Mouse (Mus musculus): ENCODE measurements at regions not wholly inside any gene's neighbourhood (a gene's known extent, or its start where the extent isn't known, plus 50 kb on each side); places are given as distances from the start of the nearest gene placed in this dataset.

DNA sequence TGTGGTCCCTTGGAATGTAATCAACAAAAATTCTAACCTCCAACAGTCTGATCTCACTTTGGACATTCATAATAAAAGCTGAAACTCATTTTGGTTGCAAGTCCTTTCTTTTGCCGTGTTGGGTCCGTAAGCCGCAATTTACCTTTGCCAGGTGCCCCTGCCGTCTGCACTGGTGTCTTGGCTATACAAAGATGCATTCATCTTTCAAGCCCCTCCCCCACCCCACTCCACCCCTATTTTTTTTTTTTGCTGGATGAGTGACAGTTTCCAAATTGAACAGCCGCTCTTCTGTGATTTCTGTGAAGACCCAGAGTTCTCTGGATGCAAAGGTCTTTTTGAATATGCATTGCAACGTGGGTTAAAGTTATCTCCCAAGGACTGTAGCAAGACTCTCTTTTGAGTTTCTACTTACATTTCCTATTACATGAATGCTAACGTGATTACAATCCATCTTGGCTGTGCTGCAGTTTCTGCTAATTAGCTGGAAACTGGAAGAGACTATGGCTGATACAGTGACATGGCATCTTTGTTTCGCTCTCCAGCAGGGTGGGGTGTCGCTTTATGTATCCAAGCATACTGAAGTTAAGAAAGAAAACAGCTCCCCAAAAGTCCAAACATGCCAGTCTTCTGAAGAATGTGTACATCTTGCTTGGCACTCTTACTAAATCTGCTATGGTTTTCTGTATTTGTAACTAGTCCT lies 67.4 kb upstream of the Tiam2 start:
- ATAC-seq (replicated peaks; ENCODE audit: low FRiP score, low read depth) (no peak), DNase-seq (ENCODE audit: low spot score) (no peak)
- no peaks in the 10 kb centered on the region for H3K27me3 ChIP-seq (ENCODE audit: insufficient read depth, low read length)
- no peaks in the 10 kb centered on the region for H3K9me3 ChIP-seq (replicated peaks; ENCODE audit: low read length)
- 85% methylated on average over 9 of the region's 9 CpGs for WGBS
- H3K4me3 ChIP-seq (replicated peaks; ENCODE audit: low read depth, low read length): no peak overlapping the region
- H3K36me3 ChIP-seq (ENCODE audit: insufficient read depth, low read length): no peaks in the 10 kb centered on the region
- H3K27ac ChIP-seq: no peak overlapping the region
- TF ChIP-seq CTCF (IDR thresholded peaks at IDR 0.05; ENCODE audit: low read depth): no peak
- H3K4me2 ChIP-seq (ENCODE audit: low read length): no peak overlapping the region
- no peaks in the 10 kb centered on the region for H3K4me1 ChIP-seq (replicated peaks; ENCODE audit: insufficient read depth, low read length)
- no peak overlapping the region for H3K9ac ChIP-seq (ENCODE audit: low read depth, low read length)

DNA sequence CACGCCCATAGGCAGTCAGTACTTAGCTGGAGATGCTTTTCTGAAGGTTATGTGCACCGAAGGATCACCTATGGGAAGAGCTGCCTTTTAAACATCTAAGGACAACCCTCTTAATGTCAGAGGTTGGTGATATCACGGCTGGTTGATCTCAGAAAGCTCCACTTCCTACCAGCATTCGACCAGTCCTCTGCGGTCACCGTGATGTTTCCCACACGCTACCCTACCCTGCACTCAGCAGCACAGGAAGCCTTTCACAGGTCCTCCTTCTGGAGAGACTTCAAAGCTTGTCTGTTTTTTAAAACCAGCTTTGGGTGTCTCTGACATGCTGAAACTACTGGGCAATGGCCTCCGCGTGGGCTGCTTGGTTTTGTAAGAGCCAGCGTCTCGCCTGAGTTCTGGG lies 65.6 kb upstream of the Tiam2 start:
- no peak overlapping the region for H3K4me2 ChIP-seq (ENCODE audit: low read length)
- TF ChIP-seq CTCF (IDR thresholded peaks at IDR 0.05; ENCODE audit: low read depth): no peak
- no peak overlapping the region for H3K4me3 ChIP-seq (replicated peaks; ENCODE audit: low read depth, low read length)
- no peaks in the 10 kb centered on the region for H3K9me3 ChIP-seq (replicated peaks; ENCODE audit: low read length)
- no peak overlapping the region for H3K9ac ChIP-seq (ENCODE audit: low read depth, low read length)
- H3K27me3 ChIP-seq (ENCODE audit: insufficient read depth, low read length): no peaks in the 10 kb centered on the region
- no peaks in the 10 kb centered on the region for H3K4me1 ChIP-seq (replicated peaks; ENCODE audit: insufficient read depth, low read length)
- H3K27ac ChIP-seq: 0 out of 2 replicates have a peak overlapping the region, but pooled peaks have one; percentile 25
- no peak for ATAC-seq (replicated peaks; ENCODE audit: low FRiP score, low read depth)
- WGBS: 73% methylated on average over 11 of the region's 11 CpGs
- no peak for DNase-seq (ENCODE audit: low spot score)
- H3K36me3 ChIP-seq (ENCODE audit: insufficient read depth, low read length): no peaks in the 10 kb centered on the region

- no peaks in the 10 kb centered on the region for H3K9me3 ChIP-seq (replicated peaks; ENCODE audit: low read length)
- peak; percentile 52 for ATAC-seq (replicated peaks; ENCODE audit: low FRiP score, low read depth)
- no peak overlapping the region for H3K4me2 ChIP-seq (ENCODE audit: low read length)
- no peak overlapping the region for H3K27ac ChIP-seq
- TF ChIP-seq CTCF (IDR thresholded peaks at IDR 0.05; ENCODE audit: low read depth): peak; percentile 88
- 50% methylated on average over 22 of the region's 22 CpGs for WGBS
- no peaks in the 10 kb centered on the region for H3K27me3 ChIP-seq (ENCODE audit: insufficient read depth, low read length)
- H3K9ac ChIP-seq (ENCODE audit: low read depth, low read length): no peak overlapping the region
- H3K4me1 ChIP-seq (replicated peaks; ENCODE audit: insufficient read depth, low read length): no peaks in the 10 kb centered on the region
- H3K4me3 ChIP-seq (replicated peaks; ENCODE audit: low read depth, low read length): no peak overlapping the region
- DNase-seq (ENCODE audit: low spot score): peak; percentile 96
- no peaks in the 10 kb centered on the region for H3K36me3 ChIP-seq (ENCODE audit: insufficient read depth, low read length)
Observed at GRCm38 (mm10) chr17:3273108-3274091, 53.0 kb upstream of the Tiam2 start.

DNA sequence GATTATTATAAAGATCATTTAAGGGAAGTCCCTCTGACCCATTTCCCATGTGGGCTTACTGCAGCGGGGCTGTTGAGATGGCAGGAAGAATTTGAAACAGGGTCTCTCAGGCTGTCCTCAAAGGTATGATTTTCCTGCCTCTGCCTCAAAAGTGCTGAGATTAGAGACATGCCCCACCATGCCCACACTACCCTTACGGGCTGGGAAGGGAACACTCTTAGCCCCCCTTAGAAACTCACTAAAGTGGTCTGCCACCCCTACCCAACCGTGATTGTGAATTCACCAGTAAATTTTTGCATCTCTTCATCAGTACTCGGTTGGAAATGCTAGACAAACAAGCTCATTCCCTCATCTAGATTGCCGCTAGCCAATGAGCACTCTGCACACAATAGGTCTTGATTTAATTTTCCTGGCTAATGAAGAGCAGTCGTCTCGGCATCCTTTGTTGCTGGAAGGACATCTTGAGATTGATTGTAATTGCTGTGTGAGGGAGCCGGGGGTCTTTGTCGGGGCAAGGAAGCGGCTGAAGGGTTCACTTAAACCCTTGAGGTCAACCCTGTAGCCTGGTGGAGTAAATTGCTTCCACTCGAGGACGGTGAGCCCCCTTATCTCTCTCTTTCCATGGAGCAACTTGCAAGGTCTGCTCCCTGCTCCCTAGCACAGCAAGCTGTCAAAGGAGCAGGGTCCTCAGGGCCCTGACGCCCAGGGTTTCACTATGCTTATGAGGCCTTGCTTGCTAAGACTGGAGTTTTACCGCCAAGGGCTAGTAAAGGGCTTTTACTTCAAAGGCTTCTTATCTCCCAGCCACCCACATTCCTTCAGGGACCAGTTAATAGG lies 51.7 kb upstream of the Tiam2 start:
- no peaks in the 10 kb centered on the region for H3K36me3 ChIP-seq (ENCODE audit: insufficient read depth, low read length)
- ATAC-seq (replicated peaks; ENCODE audit: low FRiP score, low read depth) (no peak), DNase-seq (ENCODE audit: low spot score) (no peak)
- WGBS: 46% methylated on average over 14 of the region's 14 CpGs
- H3K4me3 ChIP-seq (replicated peaks; ENCODE audit: low read depth, low read length): no peak overlapping the region
- no peak overlapping the region for H3K9ac ChIP-seq (ENCODE audit: low read depth, low read length)
- no peaks in the 10 kb centered on the region for H3K9me3 ChIP-seq (replicated peaks; ENCODE audit: low read length)
- H3K4me2 ChIP-seq (ENCODE audit: low read length): no peak overlapping the region
- no peak for TF ChIP-seq CTCF (IDR thresholded peaks at IDR 0.05; ENCODE audit: low read depth)
- no peaks in the 10 kb centered on the region for H3K27me3 ChIP-seq (ENCODE audit: insufficient read depth, low read length)
- no peaks in the 10 kb centered on the region for H3K4me1 ChIP-seq (replicated peaks; ENCODE audit: insufficient read depth, low read length)
- no peak overlapping the region for H3K27ac ChIP-seq
